Mouse (Mus musculus) frontal cortex, postnatal 14 days (tissue): Measurements from ENCODE around the gene Tmcc1.
"Not testable (repeated sequence)": the region's sequence is repeated elsewhere in the genome, so short reads cannot be mapped to it uniquely, and the experiment has no call there.

Experiments used
- DNase-seq, 2 experiments: peaks; one replicate each; pipeline ENCODE4 v3.0.0; 2022; ENCODE audit warnings: low spot score in 2 of 2

The Tmcc1 gene

GRCm38 (mm10) chr6:116193394-116194393 lies at the start of gene Tmcc1:
Gene Tmcc1 (minus strand): TSS chr6:116193486.
- DNase-seq: peak; percentile 95 to 97

DNA sequence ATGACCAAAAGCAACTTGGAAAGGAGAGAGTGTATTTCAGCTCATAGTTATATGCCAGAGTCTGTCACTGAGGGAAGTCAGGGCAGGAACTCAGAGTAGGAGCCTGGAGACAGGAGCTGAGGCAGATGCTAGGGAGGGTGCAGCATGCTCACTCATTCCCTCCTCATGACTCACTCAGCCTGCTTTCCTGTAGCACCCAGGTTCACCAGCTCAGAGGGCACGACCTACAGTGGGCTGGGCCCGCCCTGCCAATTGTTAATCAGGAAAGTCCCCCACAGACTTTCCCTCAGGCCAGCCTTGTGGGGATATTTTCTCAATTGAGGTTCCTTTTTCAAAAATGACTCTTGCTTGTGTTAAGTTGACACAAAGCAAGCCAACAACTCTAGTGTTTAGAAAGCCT lies 47.1 kb upstream of the Tmcc1 start:
- DNase-seq: no peak

DNA sequence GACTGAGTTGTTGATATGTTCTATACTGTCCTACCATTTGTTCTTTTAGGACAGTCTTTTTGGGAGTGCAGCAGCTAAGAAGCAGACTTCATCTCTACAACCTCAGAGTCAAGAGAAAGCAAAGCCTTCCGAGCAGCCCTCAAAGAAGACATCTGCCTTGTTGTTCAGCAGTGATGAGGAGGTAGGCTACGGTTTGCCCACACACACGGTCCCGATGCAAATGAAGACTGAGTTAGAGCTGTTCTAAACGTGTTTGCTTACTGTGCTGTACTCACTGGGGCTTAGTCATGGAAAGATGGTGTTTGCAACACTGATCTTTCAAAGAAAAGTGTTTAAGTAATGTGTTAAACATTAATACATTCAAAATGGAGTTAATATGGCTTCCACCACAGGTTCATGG lies 44.8 kb upstream of the Tmcc1 start:
- DNase-seq: no peak

DNA sequence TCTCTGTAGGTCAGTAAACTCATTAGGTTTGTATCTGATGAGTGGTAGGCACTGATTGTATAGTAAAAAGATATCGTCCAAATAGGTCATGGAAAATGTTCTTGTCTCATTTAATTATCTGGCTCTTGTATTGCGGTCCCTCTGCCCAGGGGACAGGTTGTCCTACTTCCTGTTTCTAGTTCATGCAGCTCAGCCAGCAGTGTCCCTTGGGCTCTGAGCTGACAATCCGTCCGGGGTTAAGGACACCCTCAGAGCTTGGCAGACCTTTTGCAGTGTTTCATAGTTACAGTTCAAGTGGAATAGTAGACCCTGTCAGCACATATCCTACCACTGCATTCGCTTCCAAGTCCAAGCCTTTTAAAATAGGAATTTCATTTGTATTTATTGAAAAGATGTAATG lies 42.0 kb upstream of the Tmcc1 start:
- DNase-seq: no peak

DNA sequence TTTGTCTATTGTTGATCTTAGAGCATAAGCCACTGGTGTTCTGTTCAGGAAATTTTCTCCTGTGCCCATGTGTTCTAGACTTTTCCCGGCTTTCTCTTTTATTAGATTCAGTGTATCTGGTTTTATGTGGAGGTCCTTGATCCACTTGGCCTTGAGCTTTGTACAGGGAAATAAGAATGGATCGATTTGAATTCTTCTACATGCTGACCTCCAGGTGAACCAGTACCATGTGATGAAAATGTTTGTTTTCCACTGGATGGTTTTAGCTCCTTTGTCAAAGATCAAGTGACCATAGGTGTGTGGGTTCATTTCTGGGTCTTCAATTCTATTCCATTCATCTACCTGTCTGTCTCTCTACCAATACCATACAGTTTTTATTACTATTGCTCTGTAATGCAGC lies 41.5 kb upstream of the Tmcc1 start:
- DNase-seq: not testable (repeated sequence)

- peak; percentile 27 to 71 for DNase-seq
Observed at GRCm38 (mm10) chr6:116228785-116229525, 35.7 kb upstream of the Tmcc1 start.

- DNase-seq: no peak
Observed at GRCm38 (mm10) chr6:116227767-116228166, 34.5 kb upstream of the Tmcc1 start.

DNA sequence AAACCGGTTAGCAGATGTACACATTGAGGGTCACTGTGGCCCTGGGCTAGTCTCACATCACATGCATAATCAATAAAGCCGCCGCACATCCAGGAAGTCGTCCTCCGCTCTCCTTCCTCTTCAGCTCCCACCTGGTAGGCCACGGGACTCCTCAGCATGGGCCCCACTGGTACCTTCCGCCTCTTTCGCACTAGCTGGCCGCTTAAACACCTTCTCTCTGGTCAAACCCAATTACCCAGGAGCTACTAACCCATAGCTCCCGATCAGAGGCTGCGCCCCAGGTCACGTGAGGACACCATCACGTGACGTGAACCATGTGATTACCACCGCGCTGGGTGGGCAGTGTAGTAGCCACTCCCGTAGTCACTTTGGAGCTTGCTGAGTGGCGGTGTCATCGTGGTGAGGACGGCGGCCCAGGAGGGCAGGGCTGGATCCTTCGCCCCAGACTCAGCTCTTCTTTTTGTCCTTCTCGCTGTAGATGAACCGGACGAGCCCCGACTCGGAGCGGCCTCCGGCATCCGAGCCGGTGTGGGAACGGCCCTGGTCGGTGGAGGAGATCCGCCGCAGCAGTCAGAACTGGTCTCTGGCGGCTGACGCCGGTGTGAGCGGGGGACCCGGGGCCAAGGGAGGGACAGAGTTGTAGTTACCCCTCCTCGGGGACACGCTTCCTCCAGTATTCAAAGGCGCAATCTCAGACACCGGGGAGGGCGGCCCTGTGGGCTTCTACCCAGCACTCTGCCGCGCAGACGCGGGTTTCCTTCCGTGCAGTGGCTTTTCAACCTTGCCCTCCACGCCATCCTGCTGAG lies 14.6 kb upstream of the Tmcc1 start, which contains the start of gene Washc2:
Gene Washc2, plus strand, starts transcription at position 310 of the 806 bp plus-strand sequence.
- DNase-seq: peak; percentile 94 to 96

DNA sequence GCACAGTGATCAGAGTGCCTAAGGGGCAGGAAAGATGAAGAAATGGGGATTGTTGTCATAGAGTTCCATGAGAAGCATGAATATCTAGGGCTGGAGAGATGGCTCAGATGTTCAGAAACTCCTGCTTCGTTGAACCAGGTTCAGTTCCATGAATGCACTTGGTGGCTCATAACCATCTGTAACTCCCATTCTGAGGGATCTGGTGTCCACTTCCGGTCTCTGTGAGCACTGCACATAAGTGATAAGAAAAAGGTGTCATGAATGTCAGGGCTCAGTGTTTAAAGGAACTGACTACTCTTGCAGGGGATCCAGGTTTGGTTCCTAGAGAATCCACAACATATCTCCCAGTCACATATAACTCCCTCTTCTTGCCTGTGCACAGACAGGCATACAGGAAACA lies 6.4 kb upstream of the Tmcc1 start:
- no peak for DNase-seq

GRCm38 (mm10) chr6:116198173-116198572 lies 4.9 kb upstream of the Tmcc1 start:
- no peak for DNase-seq

DNA sequence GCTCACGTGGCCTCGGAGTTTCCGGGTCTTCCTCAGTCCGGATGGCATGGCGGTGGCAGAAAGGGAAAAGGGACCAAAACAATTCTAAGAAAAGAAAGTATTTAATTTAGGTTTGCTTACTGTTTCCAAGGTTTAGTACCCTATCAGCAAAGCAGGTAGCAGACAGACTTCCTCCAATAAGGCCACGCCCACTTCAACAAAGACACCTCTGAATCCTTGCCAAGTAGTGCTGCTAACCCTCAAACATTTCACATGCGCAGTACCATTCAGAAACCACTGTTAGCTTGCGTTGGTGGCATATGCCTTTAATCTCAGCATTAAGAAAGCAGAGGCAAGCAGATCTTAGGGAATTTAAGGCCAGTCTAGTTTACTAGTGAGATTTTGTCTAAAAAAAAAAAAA lies 2.5 kb upstream of the Tmcc1 start:
- DNase-seq: no peak

- peak in 1 of 2 experiments; percentile 37 for DNase-seq
Observed at GRCm38 (mm10) chr6:116192809-116193311, 426 bp downstream of the Tmcc1 start.

DNA sequence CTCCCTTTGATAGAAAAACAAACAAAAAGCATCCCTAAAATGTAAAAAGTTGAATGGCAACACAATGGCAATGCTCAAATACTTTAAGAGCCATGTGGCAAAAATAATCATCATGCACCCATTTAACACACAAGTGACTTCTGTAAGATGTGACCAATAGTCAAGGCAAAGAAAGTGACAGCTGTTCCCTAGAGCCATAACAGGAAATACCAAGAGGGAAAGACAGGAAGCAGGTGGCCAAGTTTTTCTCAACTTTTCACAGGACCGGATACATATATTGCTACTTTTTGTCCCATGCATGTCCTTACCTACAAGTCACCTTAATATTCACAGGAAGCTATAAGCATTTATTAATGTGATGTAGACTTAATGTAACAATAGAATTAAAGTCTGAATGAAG lies 3.9 kb downstream of the Tmcc1 start:
- no peak for DNase-seq

GRCm38 (mm10) chr6:116186485-116186884 lies 6.8 kb downstream of the Tmcc1 start:
- no peak for DNase-seq

GRCm38 (mm10) chr6:116183509-116183908 lies 9.8 kb downstream of the Tmcc1 start:
- no peak for DNase-seq

- no peak for DNase-seq
Observed at GRCm38 (mm10) chr6:116180731-116181130, 12.6 kb downstream of the Tmcc1 start.

- no peak for DNase-seq
Observed at GRCm38 (mm10) chr6:116178376-116178775, 14.9 kb downstream of the Tmcc1 start.

DNA sequence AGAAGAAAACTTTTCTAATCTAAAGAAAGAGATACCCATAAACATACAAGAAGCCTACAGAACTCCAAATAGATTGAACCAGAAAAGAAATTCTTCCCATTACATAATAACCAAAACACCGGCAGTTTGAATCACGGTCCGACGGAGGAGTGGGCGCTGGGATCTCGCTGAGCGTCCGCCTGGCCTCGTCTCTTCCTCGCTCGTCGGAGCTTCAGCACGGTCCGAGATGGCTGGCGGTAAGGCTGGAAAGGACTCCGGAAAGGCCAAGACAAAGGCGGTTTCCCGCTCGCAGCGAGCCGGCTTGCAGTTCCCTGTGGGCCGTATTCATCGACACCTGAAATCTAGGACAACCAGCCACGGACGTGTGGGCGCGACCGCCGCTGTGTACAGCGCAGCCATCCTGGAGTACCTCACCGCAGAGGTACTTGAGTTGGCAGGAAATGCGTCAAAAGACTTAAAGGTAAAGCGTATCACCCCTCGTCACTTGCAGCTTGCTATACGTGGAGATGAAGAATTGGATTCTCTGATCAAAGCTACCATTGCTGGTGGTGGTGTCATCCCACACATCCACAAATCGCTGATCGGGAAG lies 19.7 kb downstream of the Tmcc1 start:
- not testable (repeated sequence) for DNase-seq

- DNase-seq: no peak
Observed at GRCm38 (mm10) chr6:116166383-116166782, 26.9 kb downstream of the Tmcc1 start.

- no peak for DNase-seq
Observed at GRCm38 (mm10) chr6:116154854-116155624, 38.2 kb downstream of the Tmcc1 start.
